Mouse (Mus musculus): ENCODE data around the gene Fbxo47. TPM values are rescaled to one million over a fixed set of nuclear protein-coding genes. Genes with fewer than 3 reads are reported as not detected.

The Fbxo47 gene
- not detected for polyA plus RNA-seq (2015; fragmentation: Illumina TruSeq; extraction: RNeasy Lipid Tissue Mini Kit (QIAGEN cat#74804); ENCODE audit: insufficient read depth, low read depth, low replicate concordance)

GRCm38 (mm10) chr11:97883918-97884600 lies at the start of gene Fbxo47:
Gene Fbxo47 (minus strand): TSS chr11:97884154.

DNA sequence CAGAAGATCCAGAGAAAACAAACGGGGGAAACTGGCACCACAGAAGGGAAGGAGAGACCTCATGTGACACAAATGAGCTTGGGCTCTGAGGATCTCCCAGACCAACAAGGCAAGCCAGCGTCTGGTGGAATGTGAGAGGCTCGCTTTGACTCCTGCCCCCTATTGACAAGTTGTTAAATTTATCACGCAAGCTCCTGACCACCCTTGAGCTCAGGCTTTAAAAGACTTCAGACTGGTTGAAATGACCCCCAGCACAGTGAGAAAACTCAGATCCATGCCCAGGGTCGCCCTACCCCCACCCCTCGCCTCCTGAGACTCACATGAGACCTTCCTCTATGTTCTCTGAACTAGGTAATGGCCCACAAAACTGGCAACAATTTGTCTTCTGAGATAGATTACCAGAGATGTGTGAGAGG lies 43.4 kb downstream of the Fbxo47 start, which contains the start of gene B230217C12Rik:
B230217C12Rik (plus strand) TSS at position 242 of the 416 bp plus-strand sequence.

Other genes starting within 250 kb of the Fbxo47 start
- gene Mllt6, start 220.7 kb downstream of the Fbxo47 start, polyA plus RNA-seq (2015; fragmentation: Illumina TruSeq; extraction: RNeasy Lipid Tissue Mini Kit (QIAGEN cat#74804); ENCODE audit: insufficient read depth, low read depth, low replicate concordance) = 10.4 TPM
- gene Cisd3, start 198.3 kb downstream of the Fbxo47 start, polyA plus RNA-seq (2015; fragmentation: Illumina TruSeq; extraction: RNeasy Lipid Tissue Mini Kit (QIAGEN cat#74804); ENCODE audit: insufficient read depth, low read depth, low replicate concordance) = 14.7 TPM
- 9.0 TPM for gene Pcgf2, start 183.7 kb downstream of the Fbxo47 start, polyA plus RNA-seq (2015; fragmentation: Illumina TruSeq; extraction: RNeasy Lipid Tissue Mini Kit (QIAGEN cat#74804); ENCODE audit: insufficient read depth, low read depth, low replicate concordance)
- 31.9 TPM for gene Psmb3, start 180.8 kb downstream of the Fbxo47 start, polyA plus RNA-seq (2015; fragmentation: Illumina TruSeq; extraction: RNeasy Lipid Tissue Mini Kit (QIAGEN cat#74804); ENCODE audit: insufficient read depth, low read depth, low replicate concordance)
- gene Pip4k2b, start 139.4 kb downstream of the Fbxo47 start, polyA plus RNA-seq (2015; fragmentation: Illumina TruSeq; extraction: RNeasy Lipid Tissue Mini Kit (QIAGEN cat#74804); ENCODE audit: insufficient read depth, low read depth, low replicate concordance) = 4.1 TPM
- gene Cwc25, start 117.6 kb downstream of the Fbxo47 start, polyA plus RNA-seq (2015; fragmentation: Illumina TruSeq; extraction: RNeasy Lipid Tissue Mini Kit (QIAGEN cat#74804); ENCODE audit: insufficient read depth, low read depth, low replicate concordance) = 4.5 TPM
- gene 1700001P01Rik, start 108.2 kb downstream of the Fbxo47 start, polyA plus RNA-seq (2015; fragmentation: Illumina TruSeq; extraction: RNeasy Lipid Tissue Mini Kit (QIAGEN cat#74804); ENCODE audit: insufficient read depth, low read depth, low replicate concordance) = not detected
- gene Rpl23, start 101.7 kb downstream of the Fbxo47 start, polyA plus RNA-seq (2015; fragmentation: Illumina TruSeq; extraction: RNeasy Lipid Tissue Mini Kit (QIAGEN cat#74804); ENCODE audit: insufficient read depth, low read depth, low replicate concordance) = 455 TPM
- 27.9 TPM for gene Lasp1, start 85.2 kb downstream of the Fbxo47 start, polyA plus RNA-seq (2015; fragmentation: Illumina TruSeq; extraction: RNeasy Lipid Tissue Mini Kit (QIAGEN cat#74804); ENCODE audit: insufficient read depth, low read depth, low replicate concordance)
- gene B230217C12Rik, start 43.4 kb downstream of the Fbxo47 start, polyA plus RNA-seq (2015; fragmentation: Illumina TruSeq; extraction: RNeasy Lipid Tissue Mini Kit (QIAGEN cat#74804); ENCODE audit: insufficient read depth, low read depth, low replicate concordance) = 2.5 TPM
- 1.3 TPM for gene Plxdc1, start 102.3 kb upstream of the Fbxo47 start, polyA plus RNA-seq (2015; fragmentation: Illumina TruSeq; extraction: RNeasy Lipid Tissue Mini Kit (QIAGEN cat#74804); ENCODE audit: insufficient read depth, low read depth, low replicate concordance)
- gene Arl5c, start 112.0 kb upstream of the Fbxo47 start, polyA plus RNA-seq (2015; fragmentation: Illumina TruSeq; extraction: RNeasy Lipid Tissue Mini Kit (QIAGEN cat#74804); ENCODE audit: insufficient read depth, low read depth, low replicate concordance) = 0.90 TPM
- gene Cacnb1, start 138.9 kb upstream of the Fbxo47 start, polyA plus RNA-seq (2015; fragmentation: Illumina TruSeq; extraction: RNeasy Lipid Tissue Mini Kit (QIAGEN cat#74804); ENCODE audit: insufficient read depth, low read depth, low replicate concordance) = 2.7 TPM
- gene Rpl19, start 142.6 kb upstream of the Fbxo47 start, polyA plus RNA-seq (2015; fragmentation: Illumina TruSeq; extraction: RNeasy Lipid Tissue Mini Kit (QIAGEN cat#74804); ENCODE audit: insufficient read depth, low read depth, low replicate concordance) = 443 TPM
- not detected for gene Stac2, start 169.3 kb upstream of the Fbxo47 start, polyA plus RNA-seq (2015; fragmentation: Illumina TruSeq; extraction: RNeasy Lipid Tissue Mini Kit (QIAGEN cat#74804); ENCODE audit: insufficient read depth, low read depth, low replicate concordance)